Mouse (Mus musculus) embryonic facial prominence, embryonic 11.5 days (tissue): ENCODE data around the gene Alox15. TPM values are rescaled to one million over a fixed set of nuclear protein-coding genes. Genes with fewer than 3 reads are reported as not detected.
"Not testable (repeated sequence)": the region's sequence is repeated elsewhere in the genome, so short reads cannot be mapped to it uniquely, and the experiment has no call there.

ENCODE experiments used
- ATAC-seq: fragments of 200-750 bp; cut with Nextera tagmentation; replicated peaks from 2 replicates; pipeline ENCODE4 v1.8.0; 2017; ENCODE audit warnings: low read depth; ENCODE audit not compliant: insufficient number of reproducible peaks, low FRiP score, low TSS enrichment
- DNase-seq: peaks from one replicate; pipeline ENCODE4 v3.0.0-alpha.2; 2015; ENCODE audit warnings: low spot score
- H3K27ac ChIP-seq: fragments of 300-500 bp; sonication (generic); replicated peaks from 2 replicates; pipeline ENCODE4 v1.5.1; 2014; ENCODE audit warnings: mild to moderate bottlenecking, low read depth, low read length, control low read depth
- H3K27me3 ChIP-seq: fragments of 300-500 bp; sonication (generic); 2 replicates; pipeline ENCODE4 v1.6.1; 2014; ENCODE audit warnings: mild to moderate bottlenecking, low read length, moderate library complexity, mixed read lengths; ENCODE audit not compliant: control insufficient read depth, insufficient read depth
- H3K36me3 ChIP-seq: fragments of 300-500 bp; sonication (generic); replicated peaks from 2 replicates; pipeline ENCODE4 v1.6.1; 2014; ENCODE audit warnings: low read depth, mild to moderate bottlenecking, low read length, moderate library complexity, mixed read lengths; ENCODE audit not compliant: control insufficient read depth, insufficient read depth
- H3K4me1 ChIP-seq: fragments of 300-500 bp; sonication (generic); 2 replicates; pipeline ENCODE4 v1.6.1; 2014; ENCODE audit warnings: low read length, mixed read lengths; ENCODE audit not compliant: control insufficient read depth, insufficient read depth
- H3K4me2 ChIP-seq: fragments of 300-500 bp; sonication (generic); 2 replicates; pipeline ENCODE4 v1.6.1; 2014; ENCODE audit warnings: low read depth, mild to moderate bottlenecking, control low read depth, low read length, moderate library complexity
- H3K4me3 ChIP-seq: fragments of 300-500 bp; sonication (generic); 2 replicates; pipeline ENCODE4 v1.5.1; 2014; ENCODE audit warnings: low read depth, low read length, control low read depth
- H3K9ac ChIP-seq: fragments of 300-500 bp; sonication (generic); replicated peaks from 2 replicates; pipeline ENCODE4 v1.6.1; 2014; ENCODE audit warnings: mild to moderate bottlenecking, control low read depth, low read length
- H3K9me3 ChIP-seq: fragments of 300-500 bp; sonication (generic); replicated peaks from 2 replicates; pipeline ENCODE4 v1.6.1; 2016; ENCODE audit warnings: mild to moderate bottlenecking, low read length, inconsistent platforms, mixed read lengths; ENCODE audit not compliant: control insufficient read depth
- WGBS: fragments of 180-500 bp; shearing (Covaris S2); extraction: QIAGEN DNeasy Blood & Tissue Kit; methylation state at CpG from one replicate; pipeline ENCODE4 v1.1.7; 2014; 5-methylcytosine and 5-hydroxymethylcytosine counted together
- polyA plus RNA-seq: library from polyadenylated mRNA; unstranded; fragments of >200 nt; fragmentation: Nextera tagmentation; extraction: Ambion mirVana; gene quantifications from 2 replicates; pipeline ENCODE4 v1.2.1, GENCODE M21; 2014

The Alox15 gene
- polyA plus RNA-seq, 1 experiment from 2014 or later: 0.34 TPM

DNA sequence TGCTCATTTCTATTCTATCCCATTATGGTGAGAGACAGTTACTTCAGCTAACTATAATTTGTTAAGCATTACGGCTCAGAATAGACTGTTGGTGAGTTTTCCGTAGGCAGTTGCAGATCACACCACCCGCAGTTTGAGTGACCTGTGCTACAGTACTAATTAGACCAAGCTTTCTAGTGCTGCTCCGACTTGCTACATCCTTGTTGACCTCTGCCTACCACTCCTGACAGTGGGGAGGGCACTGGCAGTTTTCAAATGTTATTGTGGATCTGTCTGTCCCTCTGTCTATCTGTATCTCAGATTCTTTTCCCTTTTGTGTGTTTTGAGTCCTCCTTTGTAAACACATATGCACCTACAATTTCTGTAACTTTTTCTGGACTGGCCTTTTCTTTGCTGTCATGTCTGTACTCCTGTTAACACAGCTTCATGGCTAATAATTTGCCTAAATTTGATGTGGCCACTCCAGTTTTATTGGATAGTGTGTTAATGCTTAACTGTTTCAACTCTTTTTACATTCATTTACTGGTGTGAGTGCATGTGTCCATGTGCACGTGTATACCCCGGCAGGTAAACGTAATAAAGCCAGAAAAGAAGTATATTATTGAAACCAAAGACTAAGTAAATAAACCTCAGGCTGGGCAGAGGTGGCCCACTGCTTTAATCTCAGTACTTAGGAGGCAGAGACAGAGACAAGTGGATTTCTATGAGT lies 21.2 kb upstream of the Alox15 start:
- ATAC-seq (no peak), DNase-seq (no peak)
- H3K27me3 ChIP-seq: no peaks in the 10 kb centered on the region
- no peak overlapping the region for H3K9ac ChIP-seq
- no peak overlapping the region for H3K4me3 ChIP-seq
- WGBS: 79% methylated on average over 7 of the region's 7 CpGs
- H3K4me2 ChIP-seq: no peak overlapping the region
- no peaks in the 10 kb centered on the region for H3K36me3 ChIP-seq
- no peaks in the 10 kb centered on the region for H3K9me3 ChIP-seq
- no peaks in the 10 kb centered on the region for H3K4me1 ChIP-seq
- no peak overlapping the region for H3K27ac ChIP-seq

DNA sequence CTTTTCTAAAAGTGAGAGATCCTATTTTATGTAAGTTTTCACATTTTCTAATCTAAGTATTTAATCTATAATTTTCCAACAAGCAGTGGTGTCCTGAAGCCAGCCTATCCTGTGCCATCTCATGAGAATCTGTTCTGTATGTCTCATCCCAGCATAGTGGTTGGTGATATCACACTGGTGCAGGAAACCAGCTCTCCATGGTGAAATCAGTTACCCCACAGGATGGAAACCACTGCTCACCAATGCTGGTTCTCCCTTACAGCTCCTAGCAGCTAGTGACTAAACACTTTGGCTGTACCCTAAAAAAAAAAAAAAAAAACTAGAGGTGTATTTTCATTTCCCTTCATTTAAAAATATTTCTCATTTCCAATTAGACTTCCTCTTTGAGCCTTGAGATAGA lies 20.6 kb upstream of the Alox15 start:
- no peaks in the 10 kb centered on the region for H3K9me3 ChIP-seq
- no peaks in the 10 kb centered on the region for H3K36me3 ChIP-seq
- no peak overlapping the region for H3K4me3 ChIP-seq
- H3K4me1 ChIP-seq: no peaks in the 10 kb centered on the region
- no peak overlapping the region for H3K27ac ChIP-seq
- H3K9ac ChIP-seq: no peak overlapping the region
- no peaks in the 10 kb centered on the region for H3K27me3 ChIP-seq
- DNase-seq (no peak), ATAC-seq (no peak)
- H3K4me2 ChIP-seq: no peak overlapping the region

DNA sequence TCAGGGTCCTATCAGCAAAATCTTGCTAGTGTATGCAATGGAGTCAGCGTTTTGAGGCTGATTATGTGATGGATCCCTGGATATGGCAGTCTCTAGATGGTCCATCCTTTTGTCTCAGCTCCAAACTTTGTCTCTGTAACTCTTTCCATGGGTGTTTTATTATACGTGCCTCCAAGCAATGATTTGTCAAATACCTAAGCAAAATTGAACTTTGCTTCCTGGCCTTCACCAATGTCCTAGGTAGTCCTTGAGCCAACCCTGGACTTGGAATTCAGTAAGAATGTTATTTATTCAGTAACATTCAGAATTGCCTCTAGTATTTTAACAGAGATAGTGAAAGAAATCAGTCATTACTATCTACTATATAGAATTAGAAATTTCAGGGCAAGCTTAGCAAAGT lies 16.8 kb upstream of the Alox15 start:
- not testable (repeated sequence) for H3K36me3 ChIP-seq, H3K4me1 ChIP-seq, H3K4me3 ChIP-seq, H3K27ac ChIP-seq, H3K9ac ChIP-seq, H3K4me2 ChIP-seq, DNase-seq, ATAC-seq, H3K9me3 ChIP-seq, H3K27me3 ChIP-seq
- WGBS: 74% methylated on average over 2 of the region's 2 CpGs

DNA sequence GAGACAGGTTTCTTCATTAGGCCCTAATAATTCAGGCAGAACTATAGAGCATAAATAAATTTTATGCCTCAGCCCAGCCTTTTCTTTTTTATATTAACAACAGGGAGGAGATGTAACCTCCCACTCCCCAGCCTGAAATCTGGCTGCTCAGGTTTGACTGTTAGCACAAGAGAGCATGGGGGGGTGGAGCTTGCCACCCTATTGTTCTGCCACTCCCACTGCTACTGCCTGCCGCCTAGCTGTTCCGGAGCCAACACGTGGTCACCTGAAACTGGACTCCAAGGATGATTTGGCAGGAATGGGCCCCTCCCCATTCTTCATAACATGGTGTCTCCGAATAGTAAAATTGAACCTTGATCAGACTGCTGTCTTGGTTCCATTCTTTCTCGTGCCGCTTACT lies 15.9 kb upstream of the Alox15 start:
- 78% methylated on average over 6 of the region's 6 CpGs for WGBS

DNA sequence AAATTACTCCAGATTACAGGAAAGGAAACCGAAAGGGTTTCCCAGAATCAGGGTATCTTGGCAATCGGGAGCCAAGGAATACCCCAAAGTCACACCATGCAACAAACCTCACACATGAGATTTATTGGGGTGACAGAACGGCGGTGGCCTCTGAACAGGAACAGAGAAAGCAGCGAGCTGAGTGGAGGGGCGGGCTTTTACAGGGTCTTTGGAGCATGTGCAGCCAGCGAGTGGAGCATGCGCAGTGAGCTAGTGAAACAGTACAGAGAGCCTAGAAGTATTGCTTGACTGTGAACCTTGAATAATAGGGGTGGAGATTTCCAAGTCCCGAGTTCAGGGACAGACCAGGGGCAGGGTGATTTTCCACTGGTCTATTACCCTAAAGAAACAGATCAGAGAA lies 3.2 kb downstream of the Alox15 start:
- H3K27me3 ChIP-seq: peaks cover 25% of the 10 kb centered on the region
- no peak overlapping the region for H3K4me3 ChIP-seq
- H3K9me3 ChIP-seq: no peaks in the 10 kb centered on the region
- H3K9ac ChIP-seq: no peak overlapping the region
- no peak for DNase-seq
- no peak overlapping the region for H3K27ac ChIP-seq
- no peak overlapping the region for H3K4me2 ChIP-seq
- H3K4me1 ChIP-seq: peaks cover 3% of the 10 kb centered on the region; the same call in 1 of the 2 replicates
- 87% methylated on average over 9 of the region's 9 CpGs for WGBS
- no peaks in the 10 kb centered on the region for H3K36me3 ChIP-seq
- no peak for ATAC-seq

More for the DNA sequence above, 15.9 kb upstream of the Alox15 start:
- ATAC-seq, H3K9ac ChIP-seq, H3K4me2 ChIP-seq, H3K4me3 ChIP-seq, H3K27me3 ChIP-seq, H3K4me1 ChIP-seq, H3K27ac ChIP-seq, H3K9me3 ChIP-seq, H3K36me3 ChIP-seq, DNase-seq: not testable (repeated sequence)

DNA sequence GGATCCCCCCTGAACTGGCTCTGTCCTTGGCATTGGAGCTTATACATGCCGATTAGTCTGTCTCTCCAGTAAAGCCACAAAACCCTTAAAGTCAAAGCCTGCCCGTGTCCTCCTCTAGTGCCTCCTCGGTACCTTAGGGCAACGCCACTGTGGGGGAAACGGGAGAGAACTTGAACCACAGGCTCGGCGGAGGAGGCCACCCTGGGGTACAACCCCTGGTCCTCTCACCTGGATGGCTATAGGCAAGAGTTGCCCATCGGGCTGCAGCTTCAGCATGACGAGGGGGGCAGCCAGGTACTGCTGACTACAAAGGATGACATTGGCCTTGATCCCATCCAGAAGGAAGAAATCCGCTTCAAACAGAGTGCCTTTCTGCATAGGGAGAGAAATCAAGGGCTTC lies 4.0 kb downstream of the Alox15 start:
- Histone ChIP-seq H3K27ac (no peak overlapping the region), H3K27me3 (peaks cover 19% of the 10 kb centered on the region), H3K4me2 (no peak overlapping the region), H3K4me1 (peaks cover 3% of the 10 kb centered on the region; the same call in 1 of the 2 replicates), H3K36me3 (no peaks in the 10 kb centered on the region), H3K4me3 (no peak overlapping the region), H3K9me3 (no peaks in the 10 kb centered on the region), H3K9ac (no peak overlapping the region)
- 85% methylated on average over 10 of the region's 10 CpGs for WGBS
- no peak for ATAC-seq
- DNase-seq: no peak

- Histone ChIP-seq H3K36me3 (no peaks in the 10 kb centered on the region), H3K4me2 (no peak overlapping the region), H3K9me3 (no peaks in the 10 kb centered on the region), H3K4me1 (no peaks in the 10 kb centered on the region), H3K4me3 (no peak overlapping the region), H3K27ac (no peak overlapping the region), H3K27me3 (no peaks in the 10 kb centered on the region; the same call in 1 of the 2 replicates), H3K9ac (no peak overlapping the region)
- DNase-seq (no peak), ATAC-seq (no peak)
- WGBS: 94% methylated on average over 8 of the region's 8 CpGs
Observed at GRCm38 (mm10) chr11:70345546-70345945, 6.3 kb downstream of the Alox15 start.

- WGBS: 84% methylated on average over 10 of the region's 10 CpGs
- Histone ChIP-seq H3K27ac (no peak overlapping the region), H3K4me2 (no peak overlapping the region), H3K9ac (no peak overlapping the region), H3K4me3 (no peak overlapping the region), H3K4me1 (no peaks in the 10 kb centered on the region), H3K9me3 (no peaks in the 10 kb centered on the region), H3K27me3 (no peaks in the 10 kb centered on the region), H3K36me3 (no peaks in the 10 kb centered on the region)
- no peak for DNase-seq
- ATAC-seq: no peak
Observed at GRCm38 (mm10) chr11:70345061-70345460, 6.8 kb downstream of the Alox15 start.
